Mouse (Mus musculus) cerebellum, adult 9-10 months (tissue): Measurements from ENCODE around the gene Dnm3.
A peak's percentile ranks its signal among the peaks of the same experiment; 100 is the strongest.

Experiments used
- DNase-seq: peaks from one replicate; pipeline ENCODE4 v3.0.0; 2022

The Dnm3 gene

GRCm38 (mm10) chr1:162100961-162101830 is 376.6 kb downstream of the Dnm3 start:
- DNase-seq = no peak

- no peak for DNase-seq
Observed at GRCm38 (mm10) chr1:162100033-162100820, 377.6 kb downstream of the Dnm3 start.

- no peak for DNase-seq
Observed at GRCm38 (mm10) chr1:162099203-162099602, 378.6 kb downstream of the Dnm3 start.

DNA sequence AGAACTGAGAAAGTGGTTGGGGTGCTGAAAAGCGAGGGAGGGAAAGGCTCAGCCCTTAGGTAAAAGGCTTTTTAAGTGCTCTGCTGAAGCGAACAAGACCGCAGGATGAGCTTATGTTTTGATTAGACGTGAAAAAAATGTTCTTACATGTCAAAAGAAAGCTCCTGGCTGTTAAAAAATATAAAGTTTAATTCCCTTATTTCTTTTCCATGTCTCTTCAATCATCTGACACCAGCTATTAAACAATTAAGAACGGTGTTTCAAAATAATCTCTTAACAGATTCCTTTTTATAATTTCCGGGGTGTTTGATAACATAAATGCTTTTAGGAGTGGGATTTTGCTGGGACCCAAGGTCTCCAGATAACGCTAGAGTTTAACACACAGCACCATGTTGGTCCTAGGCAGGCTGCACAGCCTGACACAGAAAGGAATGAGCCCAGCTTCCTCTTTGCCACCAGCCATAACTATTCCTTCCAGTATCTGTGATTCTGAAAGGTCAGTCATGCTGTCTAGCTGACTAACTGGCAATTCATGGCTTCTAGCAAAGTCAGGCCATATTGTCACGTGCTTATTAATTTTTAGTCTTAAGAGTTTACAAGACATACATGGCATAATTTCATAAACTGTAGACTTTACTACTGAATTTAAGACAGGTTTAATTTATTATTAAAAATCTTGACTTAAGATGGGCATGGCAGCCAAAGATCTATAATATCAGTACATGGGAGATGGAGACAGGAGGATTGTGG is 383.1 kb downstream of the Dnm3 start:
- DNase-seq = no peak

DNA sequence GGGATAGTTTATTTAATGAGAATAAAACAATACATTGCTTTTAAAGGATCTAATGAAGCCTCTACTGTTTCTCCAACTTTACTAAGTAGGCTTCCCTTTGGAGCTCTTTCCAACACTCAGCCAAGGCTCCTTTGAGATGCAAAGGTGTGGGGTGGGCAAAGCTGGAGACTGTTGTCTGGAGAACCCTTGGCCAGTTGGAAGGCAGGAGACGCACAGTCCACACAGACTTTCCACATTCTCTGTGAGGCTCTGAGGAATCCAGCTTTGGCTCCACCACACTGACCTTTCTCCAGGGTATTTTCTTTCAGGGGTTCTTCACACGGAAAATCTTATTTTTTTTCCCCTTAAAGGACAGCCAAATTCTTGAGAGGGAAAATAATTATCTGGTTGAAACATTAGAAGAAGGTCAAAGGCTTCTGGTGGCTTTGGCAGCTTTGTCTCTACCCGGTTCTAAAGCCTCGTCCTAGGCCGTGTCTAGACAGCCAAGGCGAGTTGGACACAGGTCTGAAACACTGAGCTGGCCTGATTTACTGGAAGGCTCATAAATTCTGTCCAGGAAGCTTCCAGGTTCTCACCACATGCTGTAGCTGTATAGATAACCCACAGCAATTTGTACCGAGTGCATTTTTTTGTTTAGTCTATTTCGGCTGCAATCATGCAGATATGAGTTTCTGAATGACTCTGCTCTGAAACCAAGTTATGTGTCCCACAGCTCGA is 383.9 kb downstream of the Dnm3 start:
- DNase-seq = no peak

DNA sequence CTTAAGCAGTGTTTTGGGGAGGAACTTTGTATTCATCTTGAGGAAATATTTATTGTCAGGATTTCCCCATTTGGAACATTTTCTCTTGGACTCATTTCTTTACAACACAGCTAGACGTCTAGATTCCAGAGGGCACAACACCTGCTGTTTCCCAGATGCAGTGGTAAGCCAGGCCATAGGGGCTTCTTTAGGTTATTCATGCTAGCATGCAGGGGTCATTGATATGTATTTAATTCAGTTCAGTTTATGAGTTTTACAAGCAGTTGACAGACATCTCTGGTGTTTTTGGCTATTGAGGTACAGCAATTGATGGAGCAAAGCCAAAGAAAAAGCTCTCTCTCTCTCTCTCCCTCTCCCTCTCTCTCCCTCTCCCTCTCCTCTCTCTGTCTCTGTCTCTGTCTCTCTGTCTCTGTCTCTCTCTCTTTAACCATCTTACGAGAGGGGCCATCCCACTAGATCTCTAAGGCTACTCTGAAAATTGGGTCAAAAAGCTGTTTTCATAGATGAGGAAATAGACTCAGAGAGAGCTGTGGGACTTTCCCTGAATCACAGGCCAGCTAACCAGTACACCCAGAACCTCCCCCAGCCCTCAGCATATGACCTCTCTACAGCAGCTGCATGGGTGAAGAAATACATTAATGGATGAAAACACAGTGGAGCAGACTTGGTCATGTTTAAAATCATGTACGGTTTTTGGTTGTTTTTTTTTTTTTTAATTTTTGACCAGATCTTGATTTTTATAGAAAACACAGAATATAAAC is 384.8 kb downstream of the Dnm3 start:
- no peak for DNase-seq

GRCm38 (mm10) chr1:162092401-162092800 is 385.4 kb downstream of the Dnm3 start:
- no peak for DNase-seq

- DNase-seq = no peak
Observed at GRCm38 (mm10) chr1:162083886-162084478, 393.9 kb downstream of the Dnm3 start.

DNA sequence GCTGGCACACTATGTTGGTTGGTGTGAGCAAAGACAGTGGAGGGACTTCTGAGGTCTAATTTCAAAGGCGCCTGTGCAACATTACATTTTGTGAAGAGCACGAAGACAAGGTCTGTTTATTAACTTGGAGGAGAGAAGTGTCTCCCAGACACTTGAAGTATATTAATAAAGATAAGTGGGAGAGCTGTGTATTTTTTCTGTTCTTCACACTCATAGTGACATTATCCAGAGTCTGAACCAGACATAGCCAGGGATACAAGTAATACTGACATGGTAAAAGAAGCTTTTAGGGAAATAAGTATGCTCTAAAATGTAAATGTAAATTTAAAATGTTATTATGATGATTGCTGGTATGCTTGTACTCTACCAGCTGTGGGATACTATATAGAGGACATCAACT is 394.5 kb downstream of the Dnm3 start:
- DNase-seq = no peak

DNA sequence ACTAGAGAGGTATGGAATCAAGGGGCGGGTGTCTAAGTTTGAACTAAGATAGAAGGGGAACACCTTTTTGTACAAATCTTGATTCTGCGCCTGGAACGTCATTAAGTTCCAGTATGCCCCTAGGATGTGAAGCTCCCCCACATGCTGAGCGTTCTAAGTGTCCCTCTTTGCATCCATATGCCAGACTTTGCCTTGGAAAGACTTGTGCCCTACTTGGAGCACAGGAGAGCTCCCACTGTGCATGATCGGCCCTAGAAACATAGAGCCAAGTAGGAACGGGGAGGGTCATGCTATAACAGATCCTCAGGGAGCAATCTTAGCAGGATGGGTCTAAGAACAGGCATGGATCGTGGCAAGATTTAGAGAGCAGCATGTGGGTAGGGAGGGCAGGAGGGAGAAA is 395.1 kb downstream of the Dnm3 start:
- peak; percentile 55 for DNase-seq

- no peak for DNase-seq
Observed at GRCm38 (mm10) chr1:162081693-162082372, 396.0 kb downstream of the Dnm3 start.

DNA sequence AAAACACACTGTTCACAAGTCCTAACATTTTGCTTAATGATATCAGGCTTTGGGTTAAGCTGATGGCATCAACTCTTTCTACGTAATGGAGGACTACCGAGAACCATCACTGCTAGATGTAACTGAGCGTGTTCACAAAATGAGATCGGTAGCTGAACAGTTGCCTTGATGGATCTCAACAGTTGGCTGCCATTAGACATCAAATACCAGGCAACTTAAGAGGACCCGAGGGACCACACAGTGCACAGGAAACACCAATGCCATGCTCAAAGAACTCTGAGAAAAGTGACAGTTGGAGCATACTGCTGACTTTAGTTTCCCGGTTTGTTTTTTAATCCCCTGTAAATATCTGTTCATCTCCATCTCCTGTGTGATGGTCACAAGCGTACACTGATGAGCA is 397.8 kb downstream of the Dnm3 start:
- no peak for DNase-seq

- DNase-seq = peak; percentile 79
Observed at GRCm38 (mm10) chr1:162077454-162077853, 400.4 kb downstream of the Dnm3 start.

GRCm38 (mm10) chr1:162076581-162077001 is 401.2 kb downstream of the Dnm3 start:
- DNase-seq = no peak

DNA sequence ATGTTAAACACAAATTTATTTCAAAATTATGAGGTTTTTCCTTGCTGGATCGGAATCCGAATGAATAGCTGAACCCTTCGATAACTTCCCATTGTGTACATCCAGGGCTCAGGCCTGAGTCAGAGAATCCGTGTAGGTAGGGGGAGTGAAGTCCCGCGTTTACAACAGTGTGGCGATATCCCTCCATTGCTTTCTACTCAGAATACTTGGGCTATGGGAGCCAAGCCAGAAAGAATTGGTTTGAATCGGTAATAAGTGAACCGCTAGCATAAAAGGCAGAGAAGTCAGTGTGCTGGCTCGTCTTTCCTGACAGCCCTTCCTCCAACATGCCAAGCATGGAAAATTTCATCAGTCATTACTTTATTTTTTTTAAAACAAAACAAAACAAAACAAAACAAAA is 402.0 kb downstream of the Dnm3 start:
- DNase-seq = no peak

DNA sequence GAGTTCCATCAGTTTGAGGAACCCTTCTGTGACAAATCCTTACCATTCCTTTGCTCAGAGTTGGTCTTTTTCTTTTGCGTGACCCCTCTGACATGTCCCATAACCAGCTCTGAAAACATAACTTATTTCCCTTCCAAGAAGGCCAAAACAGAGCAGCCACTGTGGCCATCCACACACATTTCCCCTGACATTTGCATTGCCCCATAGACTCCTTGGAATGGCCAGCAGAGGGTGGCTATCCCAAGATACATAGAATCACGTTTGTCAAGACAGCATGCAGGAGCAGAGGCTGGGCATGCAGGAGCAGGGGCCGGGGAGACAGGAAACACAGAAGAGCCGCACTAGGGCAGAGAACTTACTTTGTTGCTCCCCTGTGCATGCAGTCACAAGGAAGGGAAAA is 402.4 kb downstream of the Dnm3 start:
- no peak for DNase-seq

DNA sequence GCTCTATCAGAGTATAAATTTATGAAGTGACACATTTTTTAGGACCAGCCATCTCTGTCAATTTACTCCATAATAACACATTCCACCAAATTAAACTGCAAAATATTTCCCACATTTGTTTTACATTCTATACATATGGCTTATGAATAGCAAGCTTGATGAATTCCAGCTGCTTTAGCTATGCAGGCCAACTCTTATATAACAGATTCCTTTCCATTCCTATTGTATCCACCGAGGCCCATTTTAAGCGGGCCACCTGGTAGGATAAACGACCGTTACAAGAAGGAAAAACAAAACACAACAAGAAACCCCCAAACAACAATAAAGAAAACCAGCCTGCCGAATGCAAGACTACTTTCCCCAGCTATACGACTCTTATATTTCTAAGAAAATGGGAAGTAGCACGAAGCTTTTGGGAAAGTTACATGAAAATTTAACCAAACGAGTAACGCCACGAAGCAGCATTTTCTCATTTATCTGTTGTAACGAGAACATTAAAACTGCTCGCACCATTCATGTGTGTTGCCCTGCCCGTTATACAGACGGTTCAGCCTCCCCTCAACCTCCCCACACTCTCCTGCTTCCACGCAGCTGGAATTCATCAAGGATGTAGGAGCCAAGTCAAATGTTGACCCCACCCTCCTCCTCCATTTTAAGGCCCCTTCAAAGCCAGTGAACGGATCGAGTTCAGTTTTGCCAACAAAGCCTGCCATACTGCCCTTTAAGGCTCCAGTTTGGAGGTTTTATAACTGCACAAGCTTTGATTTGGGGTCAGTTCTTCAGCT is 403.0 kb downstream of the Dnm3 start:
- DNase-seq = no peak

- no peak for DNase-seq
Observed at GRCm38 (mm10) chr1:162072917-162073578, 404.8 kb downstream of the Dnm3 start.

GRCm38 (mm10) chr1:162053608-162054007 is 424.2 kb downstream of the Dnm3 start:
- no peak for DNase-seq
